Mouse (Mus musculus): Measurements from ENCODE around the gene Vmn1r200.
"Not testable (repeated sequence)": the region's sequence is repeated elsewhere in the genome, so short reads cannot be mapped to it uniquely, and the experiment has no call there.

Vmn1r200 gene

DNA sequence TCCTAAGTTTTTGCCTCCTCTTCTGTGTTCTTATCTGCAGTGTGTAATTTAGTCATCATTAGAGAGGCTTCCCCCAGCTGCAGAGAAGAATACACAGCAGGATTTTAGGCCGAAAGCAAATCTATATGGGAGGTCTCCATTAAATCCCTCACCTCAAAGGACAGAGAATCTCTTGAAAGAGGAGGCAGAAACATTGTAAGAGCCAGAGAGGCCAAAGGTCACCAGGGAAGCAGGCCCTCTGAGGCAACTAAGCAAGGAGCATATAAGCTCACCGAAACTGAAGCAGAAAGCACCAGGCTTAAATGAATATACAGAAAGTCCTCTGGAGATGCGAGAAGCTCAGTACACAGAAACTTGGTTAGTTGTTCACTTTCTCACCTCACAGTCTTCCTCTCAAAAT lies at the start of gene Vmn1r200:
Gene Vmn1r200, plus strand, starts transcription at position 301 of the 400 bp plus-strand sequence.
- DNase-seq, result no peak

DNA sequence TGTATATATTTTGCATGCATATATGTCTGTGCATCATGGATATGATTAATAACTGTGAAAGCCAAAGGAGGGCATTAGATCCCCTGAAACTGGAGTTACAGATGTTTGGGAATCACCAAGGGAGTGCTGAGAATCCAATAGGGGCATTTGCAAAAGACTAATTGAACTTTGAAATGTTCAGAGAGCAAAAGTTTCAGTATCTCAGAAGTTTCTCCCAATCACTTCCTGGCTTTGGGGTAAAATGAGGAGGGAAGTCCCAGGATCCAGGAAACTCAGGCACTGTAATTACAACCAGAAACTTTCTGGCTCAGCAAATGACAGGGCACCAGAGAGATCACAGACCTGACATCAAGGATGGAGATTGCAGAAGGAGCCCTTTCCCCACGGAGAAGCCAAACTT lies 40.1 kb upstream of the Vmn1r200 start, which contains the start of gene Vmn1r198:
Gene Vmn1r198, plus strand, starts transcription at position 301 of the 400 bp plus-strand sequence.
- no peak for DNase-seq

DNA sequence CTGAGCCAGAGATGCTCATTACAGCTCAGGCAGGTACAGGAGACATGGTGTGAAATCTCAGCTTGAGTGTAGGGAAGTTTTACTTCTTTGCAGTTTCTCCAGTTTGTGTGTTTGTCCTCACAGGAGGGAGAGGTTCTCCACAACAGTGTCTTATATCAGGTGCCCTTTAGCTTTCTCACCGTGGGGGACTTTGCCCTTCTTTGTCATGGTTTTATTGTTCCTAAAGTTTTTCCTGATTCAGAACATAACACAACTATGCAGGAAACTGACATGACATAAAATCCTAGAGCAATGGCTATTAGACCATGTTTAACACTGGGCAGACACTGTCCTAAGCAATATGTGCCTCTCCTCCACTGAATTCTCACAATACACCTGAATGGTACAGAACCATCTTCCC lies 39.4 kb upstream of the Vmn1r200 start:
- DNase-seq, result no peak

DNA sequence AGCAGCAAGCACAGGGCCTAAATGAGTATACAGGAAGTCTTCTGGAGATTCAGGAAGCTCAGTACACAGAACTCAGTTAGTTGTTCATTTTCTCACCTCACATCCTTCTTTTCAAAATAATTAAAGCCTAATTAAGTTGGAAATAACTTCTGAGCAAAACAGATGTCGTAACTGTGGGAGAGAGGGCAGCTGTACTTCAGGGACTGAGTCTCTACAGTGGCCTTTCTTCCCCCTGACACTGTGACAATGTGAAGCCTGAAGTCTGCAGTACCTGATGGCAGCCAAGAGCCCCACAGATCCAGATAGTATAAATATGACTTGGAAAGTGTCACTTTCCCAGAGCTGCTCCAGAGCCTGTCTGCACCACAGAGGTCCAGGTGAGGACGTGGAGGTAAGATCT lies 10.7 kb upstream of the Vmn1r200 start, which contains the start of gene Vmn1r199:
Gene Vmn1r199, plus strand, starts transcription at position 301 of the 400 bp plus-strand sequence.
- no peak for DNase-seq

DNA sequence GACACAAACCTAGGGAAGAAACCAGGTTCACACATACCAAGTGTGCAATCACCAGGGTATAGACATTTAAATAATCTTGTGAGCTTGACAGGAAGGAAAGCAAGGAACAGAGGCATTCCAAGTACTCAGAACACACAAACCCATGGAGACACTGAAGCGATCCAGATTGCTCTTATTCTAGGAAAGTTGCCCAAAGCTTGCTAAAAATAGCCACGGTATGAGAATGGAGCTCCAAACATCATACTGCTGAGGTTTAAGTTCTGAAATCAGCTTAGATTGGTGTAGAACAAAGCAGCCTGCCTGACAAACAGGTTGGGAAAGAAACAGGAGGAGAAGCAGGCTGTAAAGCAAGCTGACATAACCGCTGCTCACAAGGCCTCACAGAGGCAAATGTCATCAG lies 9.0 kb upstream of the Vmn1r200 start:
- not testable (repeated sequence) for DNase-seq

DNA sequence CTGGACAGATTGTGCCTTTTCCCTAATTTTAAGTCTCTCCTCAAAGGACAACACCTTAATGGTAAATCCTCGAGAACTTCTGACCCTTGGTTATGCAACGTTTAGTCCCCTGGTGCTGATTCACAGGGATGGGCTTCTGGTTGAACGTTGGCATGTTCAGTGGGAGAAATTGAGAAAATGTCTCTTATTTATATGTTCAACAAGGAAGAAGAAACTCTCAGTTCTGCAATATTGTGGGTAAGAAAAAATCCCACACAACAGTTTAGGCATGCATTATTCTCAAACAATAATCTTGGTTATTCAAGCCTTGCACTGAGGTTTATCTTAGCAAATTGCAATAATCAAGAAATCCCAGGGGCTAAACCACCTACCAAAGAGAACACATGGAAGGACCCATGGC lies 6.8 kb upstream of the Vmn1r200 start:
- DNase-seq, result no peak

DNA sequence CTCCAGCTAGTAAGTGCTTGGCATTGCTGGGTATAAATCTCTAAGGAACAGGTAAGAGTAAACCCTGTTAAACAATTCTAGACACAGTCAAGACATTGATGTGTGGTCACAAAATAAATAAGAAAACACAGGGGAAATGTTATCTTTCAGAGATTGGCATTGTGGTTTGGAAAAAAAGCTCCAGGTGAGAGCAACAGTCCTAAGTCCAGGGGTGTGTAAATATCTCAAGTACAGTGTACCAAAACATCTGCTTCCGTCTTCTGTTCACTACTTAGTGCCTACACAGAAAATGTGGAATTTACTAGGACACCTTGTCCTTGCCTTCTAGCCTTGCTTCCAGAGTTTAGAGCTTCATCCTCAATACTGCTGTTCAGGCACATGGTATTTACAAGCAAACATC lies 3.1 kb upstream of the Vmn1r200 start:
- no peak for DNase-seq

DNA sequence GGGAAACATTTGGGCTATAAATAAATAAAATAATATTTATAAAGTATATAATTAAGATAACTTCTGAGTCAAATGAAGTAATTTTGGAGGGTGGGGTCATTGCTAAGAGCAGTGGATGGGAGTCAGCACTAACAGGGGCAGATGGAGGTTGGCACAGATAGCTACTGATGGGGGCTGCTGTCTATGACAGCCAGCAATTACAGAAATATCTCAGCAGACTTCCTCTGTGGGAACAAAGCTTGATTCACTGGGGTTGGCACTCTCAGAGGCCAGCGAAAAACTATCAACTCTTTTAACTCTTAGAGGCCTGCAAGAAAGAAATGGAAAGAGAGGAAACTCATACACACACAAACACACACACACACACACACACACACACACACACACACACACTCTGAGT lies 12.8 kb downstream of the Vmn1r200 start:
- DNase-seq, result no peak

Measured in thymus, postnatal 4 days (tissue).